Mouse (Mus musculus) hindbrain, embryonic 15.5 days (tissue): Measurements from ENCODE around the gene Tbata. TPM values are rescaled to one million over a fixed set of nuclear protein-coding genes. Genes with fewer than 3 reads are reported as not detected.
A peak's percentile ranks its signal among the peaks of the same experiment; 100 is the strongest.

Experiments used
- ATAC-seq: fragments of 200-750 bp; cut with Nextera tagmentation; 2 replicates; pipeline ENCODE4 v1.8.0; 2017; ENCODE audit warnings: low read depth, moderate number of reproducible peaks, moderate TSS enrichment; ENCODE audit not compliant: low FRiP score
- H3K27ac ChIP-seq: fragments of 300-500 bp; sonication (generic); replicated peaks from 2 replicates; pipeline ENCODE4 v1.5.1; 2015; ENCODE audit warnings: mild to moderate bottlenecking, inconsistent platforms
- H3K27me3 ChIP-seq: fragments of 300-500 bp; sonication (generic); 2 replicates; pipeline ENCODE4 v1.6.1; 2015; ENCODE audit warnings: control low read depth, inconsistent platforms
- H3K36me3 ChIP-seq: fragments of 300-500 bp; sonication (generic); 2 replicates; pipeline ENCODE4 v1.6.1; 2015; ENCODE audit warnings: control low read depth, inconsistent platforms
- H3K4me1 ChIP-seq: fragments of 300-500 bp; sonication (generic); replicated peaks from 2 replicates; pipeline ENCODE4 v1.6.1; 2015; ENCODE audit warnings: control low read depth, inconsistent platforms
- H3K4me2 ChIP-seq: fragments of 300-500 bp; sonication (generic); 2 replicates; pipeline ENCODE4 v1.6.1; 2015; ENCODE audit warnings: moderate library complexity, mild to moderate bottlenecking, inconsistent platforms
- H3K4me3 ChIP-seq: fragments of 300-500 bp; sonication (generic); 2 replicates; pipeline ENCODE4 v1.5.1; 2015; ENCODE audit warnings: mild to moderate bottlenecking, inconsistent platforms
- H3K9ac ChIP-seq: fragments of 300-500 bp; sonication (generic); 2 replicates; pipeline ENCODE4 v1.6.1; 2015; ENCODE audit warnings: inconsistent platforms
- H3K9me3 ChIP-seq: fragments of 300-500 bp; sonication (generic); 2 replicates; pipeline ENCODE4 v1.6.1; 2016; ENCODE audit warnings: control low read depth, inconsistent platforms
- WGBS: fragments of 180-500 bp; shearing (Covaris S2); methylation state at CpG from one replicate; pipeline ENCODE4 v1.1.7; 2015; 5-methylcytosine and 5-hydroxymethylcytosine counted together
- polyA plus RNA-seq: library from polyadenylated mRNA; unstranded; fragments of >200 nt; fragmentation: Nextera tagmentation; extraction: Ambion mirVana; gene quantifications from 2 replicates; pipeline ENCODE4 v1.2.1, GENCODE M21; 2015

Tbata gene
- 0.21 and 0.56 TPM in 2 replicates for polyA plus RNA-seq

GRCm38 (mm10) chr10:61171654-61172053, at the start of gene Tbata:
Gene Tbata, plus strand, starts transcription at chr10:61171954.
- WGBS: 66% methylated on average over 3 of the region's 3 CpGs
- no peak for ATAC-seq
- H3K4me1 ChIP-seq: peaks cover 4% of the 10 kb centered on the region; the same call in 1 of the 2 replicates
- no peak within 1 kb of the TSS for H3K9ac ChIP-seq
- no peak within 1 kb of the TSS for H3K4me2 ChIP-seq
- no peak within 1 kb of the TSS for H3K4me3 ChIP-seq
- H3K27me3 ChIP-seq: 0 out of 2 replicates have a peak, but pooled peaks cover under 1% of the 10 kb centered on the region
- no peaks in the 10 kb centered on the region for H3K36me3 ChIP-seq
- H3K9me3 ChIP-seq: no peaks in the 10 kb centered on the region
- no peak within 1 kb of the TSS for H3K27ac ChIP-seq

GRCm38 (mm10) chr10:61123276-61123913, 48.4 kb upstream of the Tbata start:
- no peak for ATAC-seq
- WGBS: 97% methylated on average over 3 of the region's 3 CpGs
- no peak overlapping the region for H3K27ac ChIP-seq
- H3K36me3 ChIP-seq: peaks cover 17% of the 10 kb centered on the region
- H3K27me3 ChIP-seq: no peaks in the 10 kb centered on the region
- no peaks in the 10 kb centered on the region for H3K9me3 ChIP-seq
- H3K4me2 ChIP-seq: no peak overlapping the region
- no peak overlapping the region for H3K4me3 ChIP-seq
- no peak overlapping the region for H3K9ac ChIP-seq
- H3K4me1 ChIP-seq: no peaks in the 10 kb centered on the region

GRCm38 (mm10) chr10:61124462-61124861, 47.3 kb upstream of the Tbata start:
- WGBS: 92% methylated on average over 2 of the region's 2 CpGs
- no peak for ATAC-seq

GRCm38 (mm10) chr10:61128701-61129365, 42.9 kb upstream of the Tbata start:
- H3K27me3 ChIP-seq: no peaks in the 10 kb centered on the region
- no peak overlapping the region for H3K27ac ChIP-seq
- H3K9me3 ChIP-seq: no peaks in the 10 kb centered on the region
- WGBS: 81% methylated on average over 1 of the region's 1 CpGs
- H3K4me1 ChIP-seq: no peaks in the 10 kb centered on the region
- H3K4me3 ChIP-seq: no peak overlapping the region
- no peak for ATAC-seq
- no peak overlapping the region for H3K4me2 ChIP-seq
- peaks cover 3% of the 10 kb centered on the region; the same call in 1 of the 2 replicates for H3K36me3 ChIP-seq
- H3K9ac ChIP-seq: no peak overlapping the region

More at GRCm38 (mm10) chr10:61124462-61124861, 47.3 kb upstream of the Tbata start:
- Histone ChIP-seq H3K36me3 (peaks cover 17% of the 10 kb centered on the region), H3K27me3 (no peaks in the 10 kb centered on the region), H3K4me1 (no peaks in the 10 kb centered on the region), H3K9ac (no peak overlapping the region), H3K4me3 (no peak overlapping the region), H3K27ac (no peak overlapping the region), H3K9me3 (no peaks in the 10 kb centered on the region), H3K4me2 (no peak overlapping the region)

GRCm38 (mm10) chr10:61130959-61131358, 40.8 kb upstream of the Tbata start:
- 78% methylated on average over 3 of the region's 3 CpGs for WGBS
- peaks cover 3% of the 10 kb centered on the region; the same call in 1 of the 2 replicates for H3K36me3 ChIP-seq
- no peaks in the 10 kb centered on the region for H3K27me3 ChIP-seq
- no peak overlapping the region for H3K4me2 ChIP-seq
- no peak overlapping the region for H3K9ac ChIP-seq
- H3K27ac ChIP-seq: no peak overlapping the region
- H3K4me3 ChIP-seq: no peak overlapping the region
- no peaks in the 10 kb centered on the region for H3K9me3 ChIP-seq
- no peaks in the 10 kb centered on the region for H3K4me1 ChIP-seq
- no peak for ATAC-seq

GRCm38 (mm10) chr10:61134041-61134440, 37.7 kb upstream of the Tbata start:
- Histone ChIP-seq H3K9me3 (no peaks in the 10 kb centered on the region), H3K4me3 (no peak overlapping the region), H3K36me3 (0 out of 2 replicates have a peak, but pooled peaks cover 6% of the 10 kb centered on the region), H3K4me2 (no peak overlapping the region), H3K9ac (no peak overlapping the region), H3K27ac (no peak overlapping the region), H3K4me1 (no peaks in the 10 kb centered on the region), H3K27me3 (no peaks in the 10 kb centered on the region)
- 64% methylated on average over 4 of the region's 4 CpGs for WGBS
- ATAC-seq: no peak

GRCm38 (mm10) chr10:61135226-61135839, 36.4 kb upstream of the Tbata start:
- Histone ChIP-seq H3K9me3 (no peaks in the 10 kb centered on the region), H3K4me2 (no peak overlapping the region), H3K27me3 (no peaks in the 10 kb centered on the region), H3K4me3 (no peak overlapping the region), H3K9ac (no peak overlapping the region), H3K36me3 (0 out of 2 replicates have a peak, but pooled peaks cover 12% of the 10 kb centered on the region), H3K27ac (no peak overlapping the region), H3K4me1 (no peaks in the 10 kb centered on the region)
- ATAC-seq: no peak
- 63% methylated on average over 3 of the region's 3 CpGs for WGBS

- Histone ChIP-seq H3K4me2 (no peak overlapping the region), H3K4me3 (no peak overlapping the region), H3K27ac (no peak overlapping the region), H3K36me3 (peaks cover 12% of the 10 kb centered on the region; the same call in 1 of the 2 replicates), H3K27me3 (no peaks in the 10 kb centered on the region), H3K4me1 (no peaks in the 10 kb centered on the region), H3K9ac (no peak overlapping the region), H3K9me3 (no peaks in the 10 kb centered on the region)
- 81% methylated on average over 1 of the region's 1 CpGs for WGBS
- no peak for ATAC-seq
Measured at GRCm38 (mm10) chr10:61137567-61137966, 34.2 kb upstream of the Tbata start.

GRCm38 (mm10) chr10:61143343-61143742, 28.4 kb upstream of the Tbata start:
- Histone ChIP-seq H3K9ac (no peak overlapping the region), H3K9me3 (no peaks in the 10 kb centered on the region), H3K27ac (no peak overlapping the region), H3K4me2 (no peak overlapping the region), H3K36me3 (peaks cover 6% of the 10 kb centered on the region; the same call in 1 of the 2 replicates), H3K4me1 (peaks cover 19% of the 10 kb centered on the region), H3K27me3 (no peaks in the 10 kb centered on the region), H3K4me3 (no peak overlapping the region)
- no peak for ATAC-seq
- WGBS: 92% methylated on average over 2 of the region's 2 CpGs

- no peaks in the 10 kb centered on the region; the same call in 1 of the 2 replicates for H3K36me3 ChIP-seq
- H3K9ac ChIP-seq: peak overlapping the region; percentile 98
- 1% methylated on average over 3 of the region's 3 CpGs for WGBS
- H3K4me3 ChIP-seq: peak overlapping the region; percentile 97
- H3K27ac ChIP-seq: peak overlapping the region; percentile 93
- peaks cover 19% of the 10 kb centered on the region for H3K4me1 ChIP-seq
- H3K4me2 ChIP-seq: peak overlapping the region; percentile 89
- H3K9me3 ChIP-seq: no peaks in the 10 kb centered on the region
- no peak for ATAC-seq
- no peaks in the 10 kb centered on the region for H3K27me3 ChIP-seq
Measured at GRCm38 (mm10) chr10:61145766-61146118, 26.0 kb upstream of the Tbata start.

GRCm38 (mm10) chr10:61146119-61146806, 25.5 kb upstream of the Tbata start:
- peak; percentile 68 for ATAC-seq
- H3K4me1 ChIP-seq: peaks cover 19% of the 10 kb centered on the region
- H3K4me3 ChIP-seq: peak overlapping the region; percentile 97
- no peaks in the 10 kb centered on the region for H3K27me3 ChIP-seq
- no peaks in the 10 kb centered on the region for H3K9me3 ChIP-seq
- peak overlapping the region; percentile 98 for H3K9ac ChIP-seq
- peak overlapping the region; percentile 93 for H3K27ac ChIP-seq
- under 1% methylated on average over 42 of the region's 53 CpGs for WGBS
- H3K4me2 ChIP-seq: peak overlapping the region; percentile 89
- no peaks in the 10 kb centered on the region; the same call in 1 of the 2 replicates for H3K36me3 ChIP-seq
